Mouse (Mus musculus): Measurements from ENCODE around the gene Bst1. TPM values are rescaled to one million over a fixed set of nuclear protein-coding genes. Genes with fewer than 3 reads are reported as not detected.

Bst1 gene
- polyA plus RNA-seq, 1 experiment from 2014 or later: 1.8 TPM

- Histone ChIP-seq H3K9me3 (ENCODE audit: control insufficient read depth, low read length) (no peaks in the 10 kb centered on the region; the same call in 1 of the 2 replicates), H3K36me3 (ENCODE audit: control insufficient read depth, insufficient read depth, low read length) (no peaks in the 10 kb centered on the region), H3K9ac (ENCODE audit: low read length) (no peak overlapping the region), H3K4me2 (ENCODE audit: low read length) (peak overlapping the region; percentile 32), H3K27ac (replicated peaks in 1 of 2; ENCODE audit: control insufficient read depth in 1 of 2, insufficient read depth in 1 of 2, low read depth in 2 of 2, low read length in 2 of 2) (no peak overlapping the region), H3K4me1 (ENCODE audit: control insufficient read depth in 2 of 2, insufficient read depth in 2 of 2, low read length in 2 of 2) (peaks cover 5 to 10% of the 10 kb centered on the region in 2 experiments; a peak in 3 of 4 replicates), H3K4me3 (ENCODE audit: control insufficient read depth in 1 of 2, insufficient read depth in 1 of 2, low read depth in 1 of 2, low read length in 2 of 2) (no peak overlapping the region), H3K27me3 (ENCODE audit: control insufficient read depth, insufficient read depth, low read length) (no peaks in the 10 kb centered on the region)
- ATAC-seq (ENCODE audit: insufficient number of reproducible peaks, insufficient read depth, low FRiP score, low read depth): no peak
- 26% methylated on average over 8 of the region's 8 CpGs for WGBS
Observed at GRCm38 (mm10) chr5:43859663-43860062, 41.0 kb downstream of the Bst1 start.

DNA sequence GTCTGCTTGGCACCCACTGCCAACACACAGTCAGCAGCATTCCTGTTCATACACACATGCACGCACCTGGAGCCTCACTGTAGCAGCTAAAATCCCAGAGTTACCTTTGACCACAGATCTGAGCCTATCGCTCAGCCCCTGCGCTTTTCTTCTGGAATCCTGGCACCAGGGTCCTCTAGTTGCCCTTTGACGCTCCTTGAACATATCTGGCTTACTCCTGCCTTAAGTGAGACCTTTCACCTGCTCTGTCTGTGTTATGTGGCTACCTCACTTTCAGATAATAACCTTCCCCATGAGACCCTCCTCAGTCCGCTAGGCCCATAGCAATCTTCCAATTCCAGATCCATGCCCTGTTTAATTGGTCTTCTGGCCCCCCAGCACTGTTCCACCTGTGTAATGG, 41.4 kb downstream of the Bst1 start:
- no peaks in the 10 kb centered on the region for H3K36me3 ChIP-seq (ENCODE audit: control insufficient read depth, insufficient read depth, low read length)
- no peak overlapping the region for H3K9ac ChIP-seq (ENCODE audit: low read length)
- H3K27ac ChIP-seq (replicated peaks in 1 of 2; ENCODE audit: control insufficient read depth in 1 of 2, insufficient read depth in 1 of 2, low read depth in 2 of 2, low read length in 2 of 2): no peak overlapping the region
- no peaks in the 10 kb centered on the region; the same call in 1 of the 2 replicates for H3K9me3 ChIP-seq (ENCODE audit: control insufficient read depth, low read length)
- peaks cover 5 to 8% of the 10 kb centered on the region in 2 experiments; a peak in 3 of 4 replicates for H3K4me1 ChIP-seq (ENCODE audit: control insufficient read depth in 2 of 2, insufficient read depth in 2 of 2, low read length in 2 of 2)
- ATAC-seq (ENCODE audit: insufficient number of reproducible peaks, insufficient read depth, low FRiP score, low read depth): no peak
- H3K4me3 ChIP-seq (ENCODE audit: control insufficient read depth in 1 of 2, insufficient read depth in 1 of 2, low read depth in 1 of 2, low read length in 2 of 2): no peak overlapping the region
- H3K27me3 ChIP-seq (ENCODE audit: control insufficient read depth, insufficient read depth, low read length): no peaks in the 10 kb centered on the region
- H3K4me2 ChIP-seq (ENCODE audit: low read length): peak overlapping the region; percentile 32; the same call in 1 of the 2 replicates
- WGBS: 82% methylated on average over 5 of the region's 5 CpGs

GRCm38 (mm10) chr5:43860670-43861431, 42.2 kb downstream of the Bst1 start:
- no peak overlapping the region for H3K27ac ChIP-seq (replicated peaks in 1 of 2; ENCODE audit: control insufficient read depth in 1 of 2, insufficient read depth in 1 of 2, low read depth in 2 of 2, low read length in 2 of 2)
- H3K4me3 ChIP-seq (ENCODE audit: control insufficient read depth in 1 of 2, insufficient read depth in 1 of 2, low read depth in 1 of 2, low read length in 2 of 2): no peak overlapping the region
- no peak overlapping the region for H3K9ac ChIP-seq (ENCODE audit: low read length)
- H3K36me3 ChIP-seq (ENCODE audit: control insufficient read depth, insufficient read depth, low read length): no peaks in the 10 kb centered on the region
- no peaks in the 10 kb centered on the region; the same call in 1 of the 2 replicates for H3K9me3 ChIP-seq (ENCODE audit: control insufficient read depth, low read length)
- WGBS: 70% methylated on average over 5 of the region's 5 CpGs
- H3K4me1 ChIP-seq (ENCODE audit: control insufficient read depth in 2 of 2, insufficient read depth in 2 of 2, low read length in 2 of 2): peaks cover 5 to 8% of the 10 kb centered on the region in 2 experiments; a peak in 3 of 4 replicates
- no peak for ATAC-seq (ENCODE audit: insufficient number of reproducible peaks, insufficient read depth, low FRiP score, low read depth)
- H3K4me2 ChIP-seq (ENCODE audit: low read length): no peak overlapping the region
- H3K27me3 ChIP-seq (ENCODE audit: control insufficient read depth, insufficient read depth, low read length): no peaks in the 10 kb centered on the region

GRCm38 (mm10) chr5:43863642-43864041, 45.0 kb downstream of the Bst1 start:
- Histone ChIP-seq H3K4me3 (ENCODE audit: control insufficient read depth in 1 of 2, insufficient read depth in 1 of 2, low read depth in 1 of 2, low read length in 2 of 2) (no peak overlapping the region), H3K9ac (ENCODE audit: low read length) (no peak overlapping the region), H3K4me1 (ENCODE audit: control insufficient read depth in 2 of 2, insufficient read depth in 2 of 2, low read length in 2 of 2) (peaks cover 8 to 11% of the 10 kb centered on the region in 2 experiments), H3K9me3 (ENCODE audit: control insufficient read depth, low read length) (no peaks in the 10 kb centered on the region), H3K27ac (replicated peaks in 1 of 2; ENCODE audit: control insufficient read depth in 1 of 2, insufficient read depth in 1 of 2, low read depth in 2 of 2, low read length in 2 of 2) (no peak overlapping the region), H3K36me3 (ENCODE audit: control insufficient read depth, insufficient read depth, low read length) (no peaks in the 10 kb centered on the region), H3K4me2 (ENCODE audit: low read length) (no peak overlapping the region), H3K27me3 (ENCODE audit: control insufficient read depth, insufficient read depth, low read length) (no peaks in the 10 kb centered on the region)
- no peak for ATAC-seq (ENCODE audit: insufficient number of reproducible peaks, insufficient read depth, low FRiP score, low read depth)
- 48% methylated on average over 6 of the region's 6 CpGs for WGBS

DNA sequence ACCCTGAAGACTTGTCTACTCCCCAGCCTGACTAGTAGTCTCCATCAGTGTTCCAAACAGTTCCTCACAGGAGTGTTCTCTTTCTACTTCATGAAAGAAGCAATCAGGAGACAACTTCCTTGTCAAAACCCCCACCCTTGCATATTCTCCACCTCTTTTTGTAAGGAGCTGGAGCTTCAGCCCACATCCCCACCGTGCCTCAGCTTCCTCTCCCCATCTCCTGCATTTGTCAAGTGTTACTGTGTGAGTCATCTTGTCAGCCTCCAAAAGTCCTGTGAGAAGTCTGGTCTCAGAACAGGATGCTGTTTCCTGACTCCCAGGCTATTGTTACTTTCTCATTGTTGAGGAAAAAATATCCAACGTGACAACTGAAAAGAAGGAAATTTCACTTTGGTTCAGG, 46.6 kb downstream of the Bst1 start:
- H3K4me3 ChIP-seq (ENCODE audit: control insufficient read depth in 1 of 2, insufficient read depth in 1 of 2, low read depth in 1 of 2, low read length in 2 of 2): no peak overlapping the region
- no peaks in the 10 kb centered on the region for H3K36me3 ChIP-seq (ENCODE audit: control insufficient read depth, insufficient read depth, low read length)
- no peak overlapping the region for H3K9ac ChIP-seq (ENCODE audit: low read length)
- H3K9me3 ChIP-seq (ENCODE audit: control insufficient read depth, low read length): no peaks in the 10 kb centered on the region
- no peak overlapping the region for H3K4me2 ChIP-seq (ENCODE audit: low read length)
- peaks cover 4 to 6% of the 10 kb centered on the region in 2 experiments; a peak in 3 of 4 replicates for H3K4me1 ChIP-seq (ENCODE audit: control insufficient read depth in 2 of 2, insufficient read depth in 2 of 2, low read length in 2 of 2)
- 0 out of 4 replicates have a peak overlapping the region, but pooled peaks of 1 of the 2 experiments have one; percentile 33 for H3K27ac ChIP-seq (replicated peaks in 1 of 2; ENCODE audit: control insufficient read depth in 1 of 2, insufficient read depth in 1 of 2, low read depth in 2 of 2, low read length in 2 of 2)
- 45% methylated on average over 2 of the region's 2 CpGs for WGBS
- H3K27me3 ChIP-seq (ENCODE audit: control insufficient read depth, insufficient read depth, low read length): no peaks in the 10 kb centered on the region
- ATAC-seq (ENCODE audit: insufficient number of reproducible peaks, insufficient read depth, low FRiP score, low read depth): no peak

- Histone ChIP-seq H3K9ac (ENCODE audit: low read length) (peak within 1 kb of the TSS; percentile 73), H3K36me3 (ENCODE audit: control insufficient read depth, insufficient read depth, low read length) (no peaks in the 10 kb centered on the region), H3K9me3 (ENCODE audit: control insufficient read depth, low read length) (no peaks in the 10 kb centered on the region), H3K4me3 (ENCODE audit: control insufficient read depth in 1 of 2, insufficient read depth in 1 of 2, low read depth in 1 of 2, low read length in 2 of 2) (peak within 1 kb of the TSS; percentile 52 to 62), H3K4me1 (ENCODE audit: control insufficient read depth in 2 of 2, insufficient read depth in 2 of 2, low read length in 2 of 2) (peaks cover 2 to 6% of the 10 kb centered on the region in 2 experiments; a peak in 3 of 4 replicates), H3K27ac (replicated peaks in 1 of 2; ENCODE audit: control insufficient read depth in 1 of 2, insufficient read depth in 1 of 2, low read depth in 2 of 2, low read length in 2 of 2) (peak within 1 kb of the TSS; percentile 70), H3K27me3 (ENCODE audit: control insufficient read depth, insufficient read depth, low read length) (no peaks in the 10 kb centered on the region), H3K4me2 (ENCODE audit: low read length) (peak within 1 kb of the TSS; percentile 90)
- ATAC-seq (ENCODE audit: insufficient number of reproducible peaks, insufficient read depth, low FRiP score, low read depth): no peak
Observed at GRCm38 (mm10) chr5:43868253-43868652, 49.6 kb downstream of the Bst1 start, which contains the start of gene Cd38. Gene Cd38 (plus strand): TSS chr5:43868553.

DNA sequence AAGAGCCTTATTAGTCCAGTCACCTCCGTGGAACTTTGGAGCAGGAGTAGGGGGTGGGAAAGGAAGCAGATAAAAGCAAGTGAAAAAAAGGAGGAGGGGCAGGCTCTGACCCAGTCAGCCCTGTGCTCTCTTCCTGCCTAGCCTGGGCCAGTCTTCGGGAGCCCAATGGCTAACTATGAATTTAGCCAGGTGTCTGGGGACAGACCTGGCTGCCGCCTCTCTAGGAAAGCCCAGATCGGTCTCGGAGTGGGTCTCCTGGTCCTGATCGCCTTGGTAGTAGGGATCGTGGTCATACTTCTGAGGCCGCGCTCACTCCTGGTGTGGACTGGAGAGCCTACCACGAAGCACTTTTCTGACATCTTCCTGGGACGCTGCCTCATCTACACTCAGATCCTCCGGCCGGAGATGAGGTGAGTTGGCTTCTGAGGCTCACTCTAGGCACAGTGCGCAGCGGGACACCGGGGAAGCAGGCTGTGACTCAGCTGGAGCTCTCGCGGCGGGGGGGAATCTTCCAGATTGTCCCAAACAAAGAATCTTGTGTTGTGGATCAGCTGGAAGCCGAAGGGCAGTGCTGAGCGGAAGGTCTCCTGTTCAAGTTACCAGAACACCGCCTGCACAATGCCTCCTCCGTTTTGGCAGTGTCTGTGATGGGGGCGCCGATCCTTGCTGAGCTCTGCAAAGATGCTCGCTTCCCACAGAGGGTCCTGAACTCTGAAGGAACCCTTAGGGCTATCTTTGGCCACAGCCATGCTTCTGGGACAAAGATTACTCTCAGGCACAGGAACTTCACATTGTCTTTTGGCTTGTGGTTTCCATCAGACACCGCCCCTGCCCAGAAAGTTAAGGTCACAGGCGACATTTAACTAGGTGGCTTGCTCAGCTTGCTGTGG, 50.3 kb downstream of the Bst1 start:
- Histone ChIP-seq H3K4me1 (ENCODE audit: control insufficient read depth in 2 of 2, insufficient read depth in 2 of 2, low read length in 2 of 2) (peaks cover 2 to 6% of the 10 kb centered on the region in 2 experiments; a peak in 3 of 4 replicates), H3K4me2 (ENCODE audit: low read length) (peak overlapping the region; percentile 90), H3K4me3 (ENCODE audit: control insufficient read depth in 1 of 2, insufficient read depth in 1 of 2, low read depth in 1 of 2, low read length in 2 of 2) (peak overlapping the region; percentile 52 to 62), H3K27me3 (ENCODE audit: control insufficient read depth, insufficient read depth, low read length) (no peaks in the 10 kb centered on the region), H3K27ac (replicated peaks in 1 of 2; ENCODE audit: control insufficient read depth in 1 of 2, insufficient read depth in 1 of 2, low read depth in 2 of 2, low read length in 2 of 2) (peak overlapping the region; percentile 70), H3K9ac (ENCODE audit: low read length) (peak overlapping the region; percentile 73), H3K9me3 (ENCODE audit: control insufficient read depth, low read length) (no peaks in the 10 kb centered on the region), H3K36me3 (ENCODE audit: control insufficient read depth, insufficient read depth, low read length) (no peaks in the 10 kb centered on the region)
- peak; percentile 81 for ATAC-seq (ENCODE audit: insufficient number of reproducible peaks, insufficient read depth, low FRiP score, low read depth)
- 1% methylated on average over 28 of the region's 28 CpGs for WGBS

All from heart, embryonic 14.5 days (tissue).